Mouse (Mus musculus) liver, postnatal 0 days (tissue): ENCODE data around the gene Abcb1a.

Experiments used
- CTCF ChIP-seq: sonication (generic); IDR thresholded peaks from 2 replicates; pipeline ENCODE4 v1.5.1; 2016; ENCODE audit warnings: antibody characterized with exemption, low read depth
- EP300 ChIP-seq: IDR thresholded peaks from 2 replicates; pipeline ENCODE4 v1.6.1; 2016; ENCODE audit warnings: antibody characterized with exemption, low read depth, mild to moderate bottlenecking

DNA sequence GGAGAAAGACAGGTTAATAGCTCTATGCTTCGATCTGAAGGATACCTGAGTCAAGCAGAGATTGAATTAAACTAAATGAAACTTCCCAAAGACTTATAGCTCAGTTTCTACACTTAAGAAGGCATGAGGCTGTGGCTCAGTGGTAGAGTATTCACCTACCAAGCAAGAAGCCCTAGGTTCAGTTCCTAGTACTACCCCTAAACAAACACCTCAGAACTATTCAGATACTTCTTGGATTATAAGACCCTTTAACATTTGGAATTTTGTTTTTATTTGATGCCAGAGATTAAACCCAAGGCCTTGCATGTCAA lies 16.0 kb downstream of the Abcb1a start:
- TF ChIP-seq CTCF, result no peak
- no peak for TF ChIP-seq EP300
